Mouse (Mus musculus) c-Kit-positive CD71-positive TER-119-positive erythroid progenitor cells, embryonic 14.5 days (primary cell): ENCODE data around the gene Timm23.

Source experiments
- DNase-seq: peaks from one replicate; pipeline ENCODE4 v3.0.0-alpha.2; 2013; ENCODE audit warnings: low spot score

Timm23 gene

DNA sequence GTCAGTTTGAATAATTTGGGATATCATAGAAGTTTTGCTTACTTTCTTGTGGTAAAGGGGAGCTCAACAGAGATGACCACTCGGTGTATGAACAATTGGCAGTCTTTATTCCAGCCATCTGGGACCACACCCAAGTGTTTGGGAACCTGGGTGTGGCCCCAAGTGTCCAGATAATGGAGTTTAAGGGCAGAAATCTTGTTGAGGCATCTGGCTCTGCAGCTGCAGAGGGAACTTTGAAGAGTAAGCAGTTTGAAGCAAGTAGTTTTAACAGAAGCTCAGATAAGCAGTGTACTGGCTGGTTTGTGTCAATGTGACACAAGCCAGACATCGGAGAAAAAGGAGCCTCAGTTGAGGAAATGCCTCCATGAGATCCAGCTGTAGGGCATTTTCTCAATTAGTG lies 67.4 kb downstream of the Timm23 start:
- DNase-seq: peak; percentile 53

DNA sequence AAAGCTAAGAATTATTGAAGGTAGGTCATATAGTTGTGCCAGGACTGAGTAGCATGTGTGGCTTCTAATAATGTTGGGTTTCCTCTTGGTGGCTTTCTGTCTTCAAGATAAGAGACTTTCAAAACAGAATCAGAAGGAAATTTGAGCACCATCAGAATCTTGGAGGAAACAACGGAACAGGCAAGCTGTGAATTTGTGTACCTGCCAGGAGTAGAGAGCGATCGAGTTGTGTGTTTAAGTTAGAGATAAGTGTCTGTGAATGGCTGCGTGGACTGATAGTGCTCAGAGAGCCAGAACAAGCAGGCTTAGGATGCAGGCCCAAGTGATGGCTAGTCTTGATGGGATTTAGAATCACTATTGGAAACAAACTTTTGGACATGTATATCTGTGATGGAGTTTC lies 69.9 kb downstream of the Timm23 start:
- peak; percentile 61 for DNase-seq
